Mouse (Mus musculus) forebrain, embryonic 14.5 days (tissue): ENCODE data around the gene Gm20388. TPM values are rescaled to one million over a fixed set of nuclear protein-coding genes. Genes with fewer than 3 reads are reported as not detected.
"Not testable (repeated sequence)": the region's sequence is repeated elsewhere in the genome, so short reads cannot be mapped to it uniquely, and the experiment has no call there.

Source experiments
- ATAC-seq: fragments of 200-750 bp; cut with Nextera tagmentation; 2 replicates; pipeline ENCODE4 v1.8.0; 2017; ENCODE audit warnings: mild to moderate bottlenecking, moderate library complexity
- DNase-seq: peaks from one replicate; pipeline ENCODE4 v3.0.0-alpha.2; 2015; ENCODE audit warnings: low spot score
- H3K27ac ChIP-seq: fragments of 300-500 bp; sonication (generic); 2 replicates; pipeline ENCODE4 v1.5.1; 2014; ENCODE audit warnings: low read depth, mild to moderate bottlenecking, control low read depth, low read length, moderate library complexity
- H3K27me3 ChIP-seq: fragments of 300-500 bp; sonication (generic); replicated peaks from 2 replicates; pipeline ENCODE4 v1.6.1; 2014; ENCODE audit warnings: low read length, control low read depth, mixed read lengths; ENCODE audit not compliant: control insufficient read depth, insufficient read depth
- H3K36me3 ChIP-seq: fragments of 300-500 bp; sonication (generic); 2 replicates; pipeline ENCODE4 v1.6.1; 2014; ENCODE audit warnings: low read length, control low read depth; ENCODE audit not compliant: control insufficient read depth, insufficient read depth
- H3K4me1 ChIP-seq: fragments of 300-500 bp; sonication (generic); 2 replicates; pipeline ENCODE4 v1.6.1; 2014; ENCODE audit warnings: antibody characterized with exemption, low read length, control low read depth; ENCODE audit not compliant: control insufficient read depth, insufficient read depth
- H3K4me2 ChIP-seq: fragments of 300-500 bp; sonication (generic); 2 replicates; pipeline ENCODE4 v1.6.1; 2014; ENCODE audit warnings: mild to moderate bottlenecking, control low read depth, low read length
- H3K4me3 ChIP-seq: fragments of 300-500 bp; sonication (generic); 2 replicates; pipeline ENCODE4 v1.5.1; 2014; ENCODE audit warnings: low read depth, low read length, control low read depth
- H3K9ac ChIP-seq: fragments of 300-500 bp; sonication (generic); 2 replicates; pipeline ENCODE4 v1.6.1; 2014; ENCODE audit warnings: mild to moderate bottlenecking, low read length, control low read depth, moderate library complexity
- H3K9me3 ChIP-seq: fragments of 300-500 bp; sonication (generic); replicated peaks from 2 replicates; pipeline ENCODE4 v1.6.1; 2016; ENCODE audit warnings: low read length, control low read depth, mixed read lengths; ENCODE audit not compliant: control insufficient read depth
- WGBS: fragments of 180-500 bp; shearing (Covaris S2); extraction: QIAGEN DNeasy Blood & Tissue Kit; methylation state at CpG from one replicate; pipeline ENCODE4 v1.1.7; 2014; 5-methylcytosine and 5-hydroxymethylcytosine counted together
- polyA plus RNA-seq: library from polyadenylated mRNA; unstranded; fragments of >200 nt; fragmentation: Nextera tagmentation; extraction: Ambion mirVana; gene quantifications from 2 replicates; pipeline ENCODE4 v1.2.1, GENCODE M21; 2014

Gm20388 gene
- polyA plus RNA-seq, 1 experiment from 2014 or later: 7.4 TPM

DNA sequence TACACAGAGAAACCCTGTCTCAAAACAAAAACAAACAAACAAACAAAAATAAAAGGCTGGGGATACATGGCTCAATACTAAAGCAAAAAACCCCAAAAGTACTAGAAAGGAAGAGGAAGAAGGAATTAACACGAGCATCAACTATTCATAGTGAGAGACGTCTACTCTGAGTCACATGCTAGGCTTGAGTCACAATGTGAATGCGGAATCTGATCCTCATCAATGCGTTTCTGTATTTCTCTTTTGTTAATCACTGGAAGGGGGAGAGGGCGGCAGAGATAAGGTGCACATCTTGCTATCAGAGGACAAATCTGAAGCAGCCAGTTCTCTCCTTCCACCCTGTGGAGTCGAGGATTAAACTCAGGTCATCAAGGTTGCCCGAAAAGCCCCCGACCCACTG lies 3117.1 kb downstream of the Gm20388 start:
- Histone ChIP-seq H3K4me1 (no peaks in the 10 kb centered on the region; the same call in 1 of the 2 replicates), H3K9me3 (no peaks in the 10 kb centered on the region), H3K4me3 (no peak overlapping the region), H3K27me3 (no peaks in the 10 kb centered on the region), H3K4me2 (no peak overlapping the region), H3K9ac (no peak overlapping the region), H3K36me3 (no peaks in the 10 kb centered on the region), H3K27ac (no peak overlapping the region)
- no peak for DNase-seq
- 92% methylated on average over 8 of the region's 8 CpGs for WGBS
- no peak for ATAC-seq

DNA sequence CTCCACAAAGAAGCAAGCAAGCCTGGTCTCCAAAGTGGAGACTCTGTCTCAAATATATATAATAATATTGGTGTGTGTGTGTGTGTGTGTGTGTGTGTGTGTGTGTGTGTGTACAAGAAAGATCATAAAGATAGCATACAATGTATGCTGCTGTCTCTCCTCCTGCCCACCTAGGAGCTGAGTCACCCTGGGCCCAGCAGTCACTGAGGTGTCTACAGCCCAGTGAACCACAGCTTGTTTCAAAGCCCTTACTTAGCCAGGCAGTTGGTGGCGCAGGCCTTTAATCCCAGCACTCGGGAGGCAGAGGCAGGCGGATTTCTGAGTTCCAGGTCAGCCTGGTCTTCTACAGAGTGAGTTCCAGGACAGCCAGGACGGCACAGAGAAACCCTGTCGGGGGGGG lies 3119.4 kb downstream of the Gm20388 start:
- not testable (repeated sequence) for H3K9me3 ChIP-seq, DNase-seq, H3K36me3 ChIP-seq, H3K27me3 ChIP-seq, H3K9ac ChIP-seq, ATAC-seq, H3K4me1 ChIP-seq, H3K4me2 ChIP-seq, H3K4me3 ChIP-seq, H3K27ac ChIP-seq
- WGBS: 88% methylated on average over 4 of the region's 5 CpGs

DNA sequence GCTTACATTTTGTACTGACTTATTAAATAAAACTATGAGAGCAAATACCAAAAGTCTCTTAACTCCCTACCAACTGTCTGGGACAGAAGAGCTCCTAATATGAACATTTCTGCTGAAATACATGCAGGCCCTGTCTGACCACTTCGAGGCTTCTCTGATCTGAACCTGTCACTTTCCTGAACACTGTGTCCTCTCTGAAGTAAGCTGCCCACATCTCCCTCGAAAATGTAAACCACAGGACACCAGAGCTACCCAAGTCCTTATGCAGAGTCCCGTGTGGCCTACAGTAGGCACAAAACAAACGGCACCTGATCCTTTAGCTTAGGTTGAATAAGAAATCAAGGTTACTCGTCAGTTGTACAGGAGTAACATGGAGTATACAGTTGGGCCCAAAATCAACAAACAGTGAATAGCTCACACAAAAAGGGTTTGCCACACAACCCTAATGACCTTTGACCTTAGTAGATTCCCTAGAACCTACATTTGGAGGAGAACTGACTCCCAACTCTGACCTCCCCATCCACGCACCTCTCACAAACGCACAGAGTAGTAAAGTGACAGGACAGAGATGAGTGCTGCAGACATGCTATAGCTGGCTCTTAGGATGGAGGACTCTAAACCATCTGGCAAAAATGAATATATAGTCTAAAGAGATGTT lies 3120.8 kb downstream of the Gm20388 start:
- 88% methylated on average over 7 of the region's 7 CpGs for whole genome bisulfite sequencing
- Histone ChIP-seq H3K9me3 (no peaks in the 10 kb centered on the region), H3K27me3 (no peaks in the 10 kb centered on the region), H3K4me2 (no peak overlapping the region), H3K9ac (no peak overlapping the region), H3K4me3 (no peak overlapping the region), H3K36me3 (no peaks in the 10 kb centered on the region), H3K4me1 (no peaks in the 10 kb centered on the region; the same call in 1 of the 2 replicates), H3K27ac (no peak overlapping the region)
- DNase-seq (no peak), ATAC-seq (no peak)

DNA sequence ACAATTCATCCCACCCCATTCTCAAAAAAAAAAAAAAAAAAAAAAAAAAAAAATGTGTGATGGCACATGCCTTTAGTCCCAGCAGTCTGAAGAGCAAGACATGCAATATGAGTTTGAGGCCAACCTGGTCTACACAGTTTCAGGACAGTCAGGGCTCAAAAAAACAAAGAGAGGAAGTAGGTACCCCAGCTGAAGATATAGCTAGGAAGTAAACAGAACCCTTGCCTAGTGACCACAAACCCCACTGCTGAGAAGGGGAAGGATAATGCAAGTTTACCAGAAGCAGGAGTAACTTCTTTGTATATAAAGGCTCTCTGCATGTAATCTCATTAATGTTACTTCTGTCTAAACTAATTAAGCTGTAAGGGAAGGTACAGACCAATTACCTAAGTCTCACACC lies 3122.1 kb downstream of the Gm20388 start:
- no peak for DNase-seq
- ATAC-seq: no peak
- Histone ChIP-seq H3K9ac (no peak overlapping the region), H3K27ac (no peak overlapping the region), H3K4me1 (no peaks in the 10 kb centered on the region; the same call in 1 of the 2 replicates), H3K9me3 (no peaks in the 10 kb centered on the region), H3K4me2 (no peak overlapping the region), H3K4me3 (no peak overlapping the region), H3K36me3 (no peaks in the 10 kb centered on the region), H3K27me3 (no peaks in the 10 kb centered on the region)

DNA sequence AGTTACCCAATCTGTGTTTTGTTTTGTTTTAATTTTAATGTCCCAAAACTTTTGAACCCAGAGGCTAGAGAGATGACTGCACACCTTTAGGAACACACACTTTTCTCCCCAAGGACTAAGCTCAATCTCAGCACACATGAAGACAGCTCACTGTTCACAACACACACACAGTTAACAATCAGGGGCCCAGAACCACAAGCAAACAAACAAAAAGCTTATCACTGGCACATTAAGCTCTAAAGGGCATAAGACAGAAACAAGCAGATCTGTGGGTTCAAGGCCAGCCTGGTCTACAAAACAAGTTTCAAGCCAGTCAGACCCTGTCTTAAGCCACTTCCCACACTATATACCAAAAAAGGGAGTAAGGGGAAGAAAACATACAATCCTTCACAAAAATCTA lies 3122.8 kb downstream of the Gm20388 start:
- Histone ChIP-seq H3K4me3 (no peak overlapping the region), H3K4me2 (no peak overlapping the region), H3K4me1 (peaks cover 2% of the 10 kb centered on the region; the same call in 1 of the 2 replicates), H3K27ac (no peak overlapping the region), H3K27me3 (no peaks in the 10 kb centered on the region), H3K36me3 (no peaks in the 10 kb centered on the region), H3K9me3 (no peaks in the 10 kb centered on the region), H3K9ac (no peak overlapping the region)
- DNase-seq (no peak), ATAC-seq (no peak)

DNA sequence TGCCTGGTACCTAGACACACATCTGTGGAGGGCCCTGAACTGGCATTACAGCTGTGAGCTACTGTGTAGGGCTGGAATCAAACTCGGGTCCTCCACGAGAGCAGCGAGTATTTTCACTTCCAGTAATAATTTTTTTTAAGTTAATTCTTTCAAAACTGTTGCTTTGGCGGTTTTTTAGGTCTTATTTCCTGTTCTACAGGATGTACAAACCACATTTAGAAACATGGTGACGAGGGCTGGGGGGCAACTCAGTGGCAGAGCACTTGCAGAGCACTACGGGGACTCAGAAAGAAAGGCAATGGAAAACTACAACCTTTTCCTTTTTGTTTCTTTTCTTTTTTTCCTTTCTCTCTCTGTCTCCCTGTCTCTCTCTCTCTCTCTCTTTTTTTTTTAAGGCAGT lies 3123.5 kb downstream of the Gm20388 start:
- no peak overlapping the region for H3K27ac ChIP-seq
- H3K27me3 ChIP-seq: no peaks in the 10 kb centered on the region
- no peak overlapping the region for H3K9ac ChIP-seq
- no peak overlapping the region for H3K4me2 ChIP-seq
- WGBS: 89% methylated on average over 6 of the region's 6 CpGs
- DNase-seq (no peak), ATAC-seq (no peak)
- H3K9me3 ChIP-seq: no peaks in the 10 kb centered on the region
- no peaks in the 10 kb centered on the region for H3K36me3 ChIP-seq
- no peak overlapping the region for H3K4me3 ChIP-seq
- H3K4me1 ChIP-seq: peaks cover 8% of the 10 kb centered on the region

DNA sequence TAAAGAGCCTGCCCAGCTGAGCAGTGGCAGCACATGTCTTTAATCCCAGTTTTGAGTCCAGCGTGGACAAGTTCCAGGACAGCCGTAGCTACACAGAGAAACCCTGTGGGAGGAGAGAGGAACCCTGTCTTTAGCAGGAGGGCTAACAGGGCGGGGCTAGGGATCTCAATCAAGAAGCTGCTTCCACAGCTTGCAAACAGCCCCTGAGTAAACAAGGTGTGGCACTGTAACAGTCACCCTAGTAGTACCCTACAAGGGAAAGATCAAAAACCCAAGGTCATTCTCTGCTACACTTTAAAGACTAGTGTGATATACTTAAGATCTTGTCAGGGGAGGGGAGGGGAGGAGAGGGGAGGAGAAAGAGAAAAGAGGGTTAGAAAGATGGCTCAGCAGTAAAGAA lies 3126.3 kb downstream of the Gm20388 start:
- Histone ChIP-seq H3K36me3 (no peaks in the 10 kb centered on the region), H3K4me2 (no peak overlapping the region), H3K27me3 (no peaks in the 10 kb centered on the region), H3K9me3 (no peaks in the 10 kb centered on the region), H3K27ac (no peak overlapping the region), H3K4me1 (peaks cover 25% of the 10 kb centered on the region), H3K4me3 (no peak overlapping the region), H3K9ac (no peak overlapping the region)
- WGBS: 68% methylated on average over 3 of the region's 3 CpGs
- DNase-seq: no peak
- no peak for ATAC-seq

DNA sequence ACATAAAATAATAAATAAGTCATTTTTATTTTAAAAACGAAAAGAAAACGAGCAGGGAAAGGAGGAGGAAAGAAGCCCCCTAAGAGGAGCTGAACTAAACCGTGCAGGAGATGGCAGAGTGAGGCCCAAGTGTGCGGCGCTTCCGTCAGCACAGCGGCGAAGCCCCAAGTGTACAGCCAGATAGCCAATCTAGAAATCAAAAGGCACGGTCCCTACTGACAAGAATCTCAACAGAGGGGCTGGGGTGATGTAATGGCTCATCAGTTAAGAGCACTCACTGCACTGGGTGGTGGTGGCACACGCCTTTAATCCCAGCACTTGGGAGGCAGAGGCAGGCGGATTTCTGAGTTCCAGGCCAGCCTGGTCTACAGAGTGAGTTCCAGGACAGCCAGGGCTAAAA lies 3126.8 kb downstream of the Gm20388 start:
- ATAC-seq (no peak), DNase-seq (no peak)
- Histone ChIP-seq H3K9me3 (no peaks in the 10 kb centered on the region), H3K9ac (no peak overlapping the region), H3K36me3 (no peaks in the 10 kb centered on the region), H3K4me1 (peaks cover 25% of the 10 kb centered on the region), H3K27me3 (no peaks in the 10 kb centered on the region), H3K4me3 (no peak overlapping the region), H3K4me2 (no peak overlapping the region), H3K27ac (no peak overlapping the region)
- 86% methylated on average over 11 of the region's 11 CpGs for WGBS

DNA sequence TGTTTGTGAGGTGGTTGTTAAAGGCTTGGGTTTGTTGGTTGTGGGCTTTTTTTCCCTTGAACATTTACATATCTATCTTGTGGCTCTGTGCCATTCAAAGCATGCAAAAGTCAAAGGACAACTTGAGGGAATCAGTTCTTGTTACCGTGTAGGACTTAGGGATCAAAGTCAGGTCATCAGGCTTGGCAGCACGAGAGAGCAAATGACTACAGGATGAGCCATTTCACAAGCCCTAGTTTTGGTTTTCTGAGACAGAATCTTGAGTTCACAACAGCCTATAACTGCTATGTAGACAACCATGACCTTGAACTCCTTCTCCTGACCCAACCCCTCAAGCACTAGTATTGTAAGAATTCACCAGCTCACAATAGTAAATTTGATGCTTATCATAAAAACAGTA lies 3127.7 kb downstream of the Gm20388 start:
- DNase-seq (no peak), ATAC-seq (no peak)
- H3K9ac ChIP-seq: no peak overlapping the region
- 60% methylated on average over 2 of the region's 2 CpGs for WGBS
- H3K4me2 ChIP-seq: peak overlapping the region; percentile 78; the same call in 1 of the 2 replicates
- no peaks in the 10 kb centered on the region for H3K9me3 ChIP-seq
- H3K4me3 ChIP-seq: no peak overlapping the region
- peaks cover 28% of the 10 kb centered on the region for H3K4me1 ChIP-seq
- H3K27ac ChIP-seq: no peak overlapping the region
- H3K27me3 ChIP-seq: no peaks in the 10 kb centered on the region
- no peaks in the 10 kb centered on the region for H3K36me3 ChIP-seq
